Mouse (Mus musculus) CH12.LX (cell line): ENCODE results near the gene Glyctk.

Experiments used
- CHD2 ChIP-seq: IDR thresholded peaks from 2 replicates; pipeline ENCODE4 v1.6.1; 2011; ENCODE audit warnings: low read length, improper control_type of control experiment
- CTCF ChIP-seq, 2 experiments: IDR thresholded peaks in 1 of 2; conservative IDR thresholded peaks in 1 of 2; 2 replicates each; pipeline ENCODE4 v1.5.1; 2011 to 2012; ENCODE audit warnings: low read depth in 2 of 2, low read length in 2 of 2, improper control_type of control experiment in 1 of 2, inconsistent platforms in 1 of 2, mild to moderate bottlenecking in 1 of 2, moderate library complexity in 1 of 2
- EP300 ChIP-seq: IDR thresholded peaks from 2 replicates; pipeline ENCODE4 v1.6.1; 2011; ENCODE audit warnings: low read length, improper control_type of control experiment
- ETS1 ChIP-seq: conservative IDR thresholded peaks from 2 replicates; pipeline ENCODE4 v1.6.1; 2012; ENCODE audit warnings: low read depth, mild to moderate bottlenecking, inconsistent platforms, low read length, improper control_type of control experiment, moderate library complexity
- POLR2A ChIP-seq: IDR thresholded peaks from 2 replicates; pipeline ENCODE4 v1.6.1; 2011; ENCODE audit warnings: low read depth, mild to moderate bottlenecking, improper control_type of control experiment, low read length
- ZMIZ1 ChIP-seq: IDR thresholded peaks from 2 replicates; pipeline ENCODE4 v1.6.1; 2012; ENCODE audit warnings: low read depth, mild to moderate bottlenecking, inconsistent platforms, low read length, improper control_type of control experiment

DNA sequence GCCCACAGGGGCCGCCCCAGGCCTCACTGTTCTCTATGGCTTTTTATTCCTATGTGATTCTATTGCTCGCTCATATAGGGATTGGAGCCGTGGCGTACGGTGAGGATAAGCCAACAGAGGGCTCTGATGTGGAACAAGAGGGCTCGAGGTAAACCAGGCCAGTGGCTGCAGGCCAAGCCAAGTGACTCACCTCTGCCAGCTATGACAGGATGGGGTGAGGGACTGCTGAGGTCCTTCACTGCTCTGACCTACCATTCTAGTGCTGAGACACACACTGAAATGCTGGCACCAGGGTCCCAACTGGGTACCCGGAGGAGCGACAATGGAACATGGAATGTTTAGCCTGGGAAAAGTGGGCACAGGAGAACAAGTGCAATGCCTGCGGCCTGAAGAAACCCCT, 3.8 kb downstream of the Glyctk start:
- TF ChIP-seq CHD2 (no peak), EP300 (no peak), CTCF (conservative IDR thresholded peaks at IDR 0.05 in 1 of 2, IDR thresholded peaks at IDR 0.05 in 1 of 2; ENCODE audit: low read depth in 2 of 2, low read length in 2 of 2) (no peak), ETS1 (no peak), POLR2A (no peak), ZMIZ1 (no peak)
